Mouse (Mus musculus) CD4-positive, CD25-positive, alpha-beta regulatory T cell, adult 4 months (primary cell): ENCODE measurements around the gene Wdr49. TPM values are rescaled to one million over a fixed set of nuclear protein-coding genes. Genes with fewer than 3 reads are reported as not detected.

Experiments
- ATAC-seq: one replicate; pipeline ENCODE4 v1.8.0; 2017
- polyA plus RNA-seq, 2 experiments: library from polyadenylated mRNA; unstranded; fragments of 100-300 nt; shearing (Covaris generic); gene quantifications; one replicate each; pipeline ENCODE4 v1.2.1; 2017

The Wdr49 gene
- polyA plus RNA-seq = under 1 TPM in 1 of 2 experiments, not detected in 1; 0.22 TPM

GRCm38 (mm10) chr3:75482056-75482455 is at the start of gene Wdr49:
TSS of gene Wdr49 (minus strand) at chr3:75482156.
- no peak for ATAC-seq

GRCm38 (mm10) chr3:75531074-75531473 is 49.1 kb upstream of the Wdr49 start:
- no peak for ATAC-seq

GRCm38 (mm10) chr3:75522527-75522926 is 40.6 kb upstream of the Wdr49 start:
- ATAC-seq = no peak

- no peak for ATAC-seq
Observed at GRCm38 (mm10) chr3:75521314-75521713, 39.4 kb upstream of the Wdr49 start.

- peak; percentile 87 for ATAC-seq
Observed at GRCm38 (mm10) chr3:75517631-75518250, 35.8 kb upstream of the Wdr49 start.

- ATAC-seq = peak; percentile 65
Observed at GRCm38 (mm10) chr3:75498961-75499960, 17.3 kb upstream of the Wdr49 start.

- no peak for ATAC-seq
Observed at GRCm38 (mm10) chr3:75492913-75493312, 11.0 kb upstream of the Wdr49 start.

- no peak for ATAC-seq
Observed at GRCm38 (mm10) chr3:75475106-75475505, 6.8 kb downstream of the Wdr49 start.

- no peak for ATAC-seq
Observed at GRCm38 (mm10) chr3:75474657-75475056, 7.3 kb downstream of the Wdr49 start.

- no peak for ATAC-seq
Observed at GRCm38 (mm10) chr3:75468154-75468553, 13.8 kb downstream of the Wdr49 start.

- no peak for ATAC-seq
Observed at GRCm38 (mm10) chr3:75430564-75431181, 51.3 kb downstream of the Wdr49 start.

GRCm38 (mm10) chr3:75395918-75396317 is 86.0 kb downstream of the Wdr49 start:
- no peak for ATAC-seq

- no peak for ATAC-seq
Observed at GRCm38 (mm10) chr3:75395121-75395895, 86.6 kb downstream of the Wdr49 start.

- ATAC-seq = no peak
Observed at GRCm38 (mm10) chr3:75394487-75394886, 87.5 kb downstream of the Wdr49 start.

GRCm38 (mm10) chr3:75381776-75382175 is 100.2 kb downstream of the Wdr49 start:
- no peak for ATAC-seq

- no peak for ATAC-seq
Observed at GRCm38 (mm10) chr3:75353972-75354371, 128.0 kb downstream of the Wdr49 start.

- no peak for ATAC-seq
Observed at GRCm38 (mm10) chr3:75337196-75337595, 144.8 kb downstream of the Wdr49 start.

GRCm38 (mm10) chr3:75320999-75321398 is 161.0 kb downstream of the Wdr49 start:
- ATAC-seq = no peak

GRCm38 (mm10) chr3:75308861-75309260 is 173.1 kb downstream of the Wdr49 start:
- ATAC-seq = no peak

- no peak for ATAC-seq
Observed at GRCm38 (mm10) chr3:75308228-75308627, 173.7 kb downstream of the Wdr49 start.

GRCm38 (mm10) chr3:75305584-75305983 is 176.4 kb downstream of the Wdr49 start:
- no peak for ATAC-seq

- ATAC-seq = no peak
Observed at GRCm38 (mm10) chr3:75304621-75305020, 177.3 kb downstream of the Wdr49 start.
